Mouse (Mus musculus) right cerebral cortex, postnatal 10 days (tissue): ENCODE measurements around the gene Polg.

Experiments
- DNase-seq, 2 experiments: peaks; one replicate each; pipeline ENCODE4 v3.0.0; 2021; ENCODE audit warnings: low spot score in 2 of 2

Polg gene

GRCm38 (mm10) chr7:79502152-79503102 is 36.3 kb upstream of the Polg start:
- peak in 1 of 2 experiments; percentile 53 for DNase-seq

- peak in 1 of 2 experiments; percentile 81 for DNase-seq
These were observed 35.4 kb upstream of the Polg start for GRCm38 (mm10) chr7:79501581-79502031.

GRCm38 (mm10) chr7:79500681-79501306 is 34.6 kb upstream of the Polg start:
- DNase-seq, result peak in 1 of 2 experiments; percentile 78

- DNase-seq, result peak; percentile 86 to 89
These were observed 33.7 kb upstream of the Polg start for GRCm38 (mm10) chr7:79499596-79500570.

GRCm38 (mm10) chr7:79498965-79499595 is 32.9 kb upstream of the Polg start:
- peak; percentile 72 to 83 for DNase-seq

- DNase-seq, result no peak
These were observed 32.2 kb upstream of the Polg start for GRCm38 (mm10) chr7:79498356-79498755.

GRCm38 (mm10) chr7:79497701-79498115 is 31.5 kb upstream of the Polg start:
- DNase-seq, result peak; percentile 80 to 84

GRCm38 (mm10) chr7:79496816-79497328 is 30.7 kb upstream of the Polg start:
- no peak for DNase-seq

GRCm38 (mm10) chr7:79495988-79496815 is 30.0 kb upstream of the Polg start:
- DNase-seq, result peak; percentile 92 to 93

- peak; percentile 80 to 88 for DNase-seq
These were observed 27.8 kb upstream of the Polg start for GRCm38 (mm10) chr7:79493915-79494314.

GRCm38 (mm10) chr7:79486528-79486927 is 20.4 kb upstream of the Polg start:
- peak; percentile 67 to 81 for DNase-seq

- no peak for DNase-seq
These were observed 8.8 kb upstream of the Polg start for GRCm38 (mm10) chr7:79474831-79475399.

- DNase-seq, result no peak
These were observed 7.5 kb upstream of the Polg start for GRCm38 (mm10) chr7:79473496-79474194.

GRCm38 (mm10) chr7:79472792-79473191 is 6.6 kb upstream of the Polg start:
- DNase-seq, result no peak

GRCm38 (mm10) chr7:79471436-79471835 is 5.3 kb upstream of the Polg start:
- no peak for DNase-seq

- no peak for DNase-seq
These were observed 4.6 kb upstream of the Polg start for GRCm38 (mm10) chr7:79470718-79471117.

GRCm38 (mm10) chr7:79469766-79470165 is 3.6 kb upstream of the Polg start:
- no peak for DNase-seq

GRCm38 (mm10) chr7:79468994-79469393 is 2.8 kb upstream of the Polg start:
- DNase-seq, result no peak

GRCm38 (mm10) chr7:79467951-79468350 is 1.8 kb upstream of the Polg start:
- no peak for DNase-seq
